Mouse (Mus musculus) induced T-regulatory cell, adult 2 months (primary cell): ENCODE measurements around the gene Afdn.
A peak's percentile ranks its signal among the peaks of the same experiment; 100 is the strongest.
"Not testable (repeated sequence)": the region's sequence is repeated elsewhere in the genome, so short reads cannot be mapped to it uniquely, and the experiment has no call there.

Experiments
- DNase-seq: peaks from one replicate; pipeline ENCODE4 v3.0.0-alpha.2; 2012; ENCODE audit warnings: low read depth

Afdn gene

DNA sequence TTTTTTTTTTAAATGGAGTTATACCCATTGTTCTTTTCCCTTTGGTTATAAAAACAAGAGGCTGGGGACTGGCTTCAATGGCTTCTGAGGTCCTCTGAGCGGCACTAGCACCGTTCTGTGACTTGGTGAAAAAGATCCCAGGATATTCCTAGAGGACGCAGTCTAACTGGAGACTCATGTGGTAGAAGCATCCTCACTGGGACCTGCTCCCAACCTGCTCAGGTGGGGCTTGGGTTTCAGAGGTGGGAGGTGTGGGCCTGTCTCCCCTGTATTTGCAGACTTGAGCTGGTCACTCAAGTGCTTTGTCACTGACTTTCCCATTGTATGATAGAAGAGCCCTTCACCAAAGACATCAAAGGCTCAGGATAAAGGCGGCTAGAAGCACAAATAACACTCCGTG lies 20.4 kb upstream of the Afdn start:
- DNase-seq = no peak

GRCm38 (mm10) chr17:13740796-13741195 lies 19.5 kb upstream of the Afdn start:
- DNase-seq = no peak

GRCm38 (mm10) chr17:13741611-13742010 lies 18.7 kb upstream of the Afdn start:
- DNase-seq = no peak

- no peak for DNase-seq
Measured at GRCm38 (mm10) chr17:13742334-13742733, 18.0 kb upstream of the Afdn start.

GRCm38 (mm10) chr17:13742941-13743708 lies 17.2 kb upstream of the Afdn start:
- DNase-seq = no peak

DNA sequence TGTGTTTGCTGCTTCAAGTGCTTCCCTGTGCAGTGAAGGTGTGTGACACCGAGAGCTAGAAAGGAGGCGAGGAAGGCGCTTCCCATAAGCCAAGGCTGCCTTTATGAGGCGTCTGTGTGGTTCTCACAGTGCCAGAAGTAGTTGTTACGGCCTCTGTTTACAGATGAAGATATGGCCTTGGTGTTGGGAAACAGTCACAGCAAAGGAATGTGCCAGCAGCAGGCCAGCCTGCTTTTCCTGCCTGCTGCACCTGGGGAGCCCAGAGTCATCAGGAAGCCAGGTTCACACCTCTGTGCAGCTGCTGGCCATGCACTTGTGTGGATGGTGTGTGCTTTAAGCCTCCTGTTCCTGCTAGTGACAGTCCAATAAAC lies 16.6 kb upstream of the Afdn start:
- no peak for DNase-seq

- no peak for DNase-seq
Measured at GRCm38 (mm10) chr17:13744219-13744618, 16.1 kb upstream of the Afdn start.

GRCm38 (mm10) chr17:13744824-13745223 lies 15.5 kb upstream of the Afdn start:
- no peak for DNase-seq

DNA sequence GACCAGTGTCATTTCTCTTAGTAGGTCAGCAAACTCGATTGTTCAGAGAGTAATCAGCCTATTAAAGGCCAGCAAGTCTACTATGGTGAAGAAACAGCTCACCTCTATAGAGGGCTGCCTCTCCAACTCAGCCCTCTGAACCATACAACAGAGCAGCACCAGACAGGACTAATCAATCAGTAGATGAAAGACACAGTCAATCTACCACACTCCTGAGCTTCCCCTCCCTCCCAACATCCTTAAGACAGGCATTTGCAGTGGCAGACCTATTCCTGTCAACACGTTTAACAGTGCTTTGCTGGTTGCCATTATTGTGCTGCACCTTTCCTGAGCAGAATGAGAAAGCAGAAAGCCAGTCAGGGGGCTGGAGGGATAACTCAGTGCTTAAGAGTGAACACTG lies 15.0 kb upstream of the Afdn start:
- no peak for DNase-seq

- DNase-seq = peak; percentile 7
Measured at GRCm38 (mm10) chr17:13746330-13746729, 14.0 kb upstream of the Afdn start.

DNA sequence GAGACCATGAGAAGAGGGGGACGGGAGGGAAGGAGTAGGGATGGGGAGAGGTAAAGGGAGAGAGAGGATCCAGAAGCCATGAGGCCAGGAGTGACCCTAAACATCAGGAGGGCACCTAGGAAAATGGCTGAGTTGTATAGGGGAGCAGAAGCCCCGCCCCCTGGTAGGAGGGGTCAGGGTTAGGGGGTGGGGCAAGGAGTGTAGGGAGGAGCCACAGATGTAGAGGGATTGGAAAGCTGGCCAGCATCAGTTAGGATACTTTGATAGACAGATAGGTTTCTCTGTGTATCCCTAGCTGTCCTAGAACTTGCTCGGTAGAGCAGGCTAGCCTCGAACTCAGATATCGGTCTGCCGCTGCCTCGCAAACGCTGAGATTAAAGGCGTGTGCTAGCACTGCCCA lies 12.7 kb upstream of the Afdn start:
- DNase-seq = no peak

- no peak for DNase-seq
Measured at GRCm38 (mm10) chr17:13749027-13749426, 11.3 kb upstream of the Afdn start.

- no peak for DNase-seq
Measured at GRCm38 (mm10) chr17:13753918-13754317, 6.4 kb upstream of the Afdn start.

DNA sequence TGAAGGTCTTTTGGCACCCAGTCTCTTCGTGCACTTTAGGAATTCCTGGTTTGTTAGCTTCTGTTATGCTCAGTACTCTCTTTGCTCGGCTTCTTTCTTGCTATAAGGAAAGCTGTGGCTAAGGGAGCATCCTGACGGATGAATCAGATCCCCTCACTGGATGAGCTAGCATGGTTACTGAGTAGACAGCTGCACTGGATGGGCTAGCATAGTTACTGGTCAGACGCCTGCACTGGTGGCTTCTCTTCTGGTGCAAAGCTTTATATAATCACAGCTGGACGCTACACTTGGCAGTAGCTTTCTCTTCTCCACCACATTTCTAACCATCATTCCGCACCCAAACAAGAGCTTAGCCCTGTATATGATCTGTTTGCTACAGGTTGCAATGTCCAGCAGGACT lies 5.4 kb upstream of the Afdn start:
- no peak for DNase-seq

- no peak for DNase-seq
Measured at GRCm38 (mm10) chr17:13758586-13758985, 1.8 kb upstream of the Afdn start.

DNA sequence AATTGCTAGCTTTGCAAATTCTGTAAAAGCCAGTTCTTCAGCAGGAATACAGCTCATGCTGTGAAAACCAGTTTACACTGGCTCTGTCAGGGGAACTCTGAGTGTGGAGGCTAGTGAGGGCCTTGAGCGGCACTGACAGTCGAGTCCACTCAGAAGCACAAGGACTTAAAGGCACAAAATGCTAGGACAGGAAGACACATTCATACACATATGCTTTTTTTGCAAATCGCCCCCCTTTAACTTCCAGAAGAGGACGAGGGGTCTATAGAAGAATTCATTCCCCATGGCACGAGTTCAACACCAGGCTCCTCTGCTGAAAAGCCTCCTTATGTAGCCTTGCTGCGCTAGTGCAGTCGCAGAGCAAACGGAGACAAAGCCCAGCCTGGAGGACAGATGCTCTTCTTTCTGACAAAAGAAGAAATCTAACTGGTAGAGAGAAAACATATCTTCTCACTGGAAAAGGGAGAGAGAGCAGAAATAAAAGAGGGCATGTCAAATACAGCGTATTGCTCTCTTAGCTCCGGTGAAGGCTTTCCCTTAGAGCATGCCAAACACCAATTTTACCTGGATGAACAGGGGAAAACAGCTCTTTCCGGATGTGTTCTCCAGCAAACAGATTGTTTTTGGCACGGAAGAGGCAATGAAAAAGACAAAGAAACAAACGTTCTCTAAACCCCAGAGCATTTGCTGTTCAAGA lies 1.0 kb upstream of the Afdn start:
- DNase-seq = peak; percentile 5

GRCm38 (mm10) chr17:13760675-13761178 lies 388 bp downstream of the Afdn start:
- no peak for DNase-seq

DNA sequence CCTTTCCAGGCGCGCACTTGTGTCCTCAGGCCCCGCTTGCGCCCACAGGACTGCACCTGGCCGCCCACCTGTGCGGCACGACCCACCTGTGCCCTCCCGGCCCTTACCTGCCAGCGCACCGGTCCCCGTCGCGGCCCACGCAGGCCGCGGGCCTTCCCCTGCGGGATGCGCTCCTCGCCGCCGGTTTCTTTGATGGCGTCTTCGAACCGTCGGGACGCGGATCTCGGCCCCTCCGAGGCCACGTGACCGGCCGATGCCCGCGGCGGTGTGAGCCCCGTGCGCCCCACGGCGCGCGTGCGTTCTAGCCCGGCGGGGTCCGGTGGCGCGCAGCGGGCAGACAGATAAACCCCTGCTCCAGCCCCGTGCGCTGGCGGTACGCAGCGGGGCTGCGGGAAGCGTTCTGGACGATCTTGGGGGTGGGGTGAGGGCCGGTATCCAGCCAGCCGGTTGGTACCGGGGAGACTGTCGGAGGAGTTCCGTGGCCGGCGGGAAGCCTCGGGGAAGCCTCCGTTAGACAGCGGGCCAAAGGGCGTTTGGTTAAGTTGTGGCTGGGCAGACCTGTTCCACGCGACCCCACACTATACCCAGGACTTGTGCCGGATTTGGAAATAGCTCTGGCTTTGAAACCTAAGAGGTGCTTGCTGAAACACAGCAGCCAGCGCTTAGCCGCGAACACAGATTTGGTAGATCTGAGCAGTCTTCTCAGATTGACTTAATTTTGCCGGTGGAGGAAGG lies 1.0 kb downstream of the Afdn start, which contains the start of gene Tcte2:
Tcte2 (minus strand) TSS at position 647 of the 735 bp plus-strand sequence.
- DNase-seq = peak; percentile 19

- DNase-seq = no peak
Measured at GRCm38 (mm10) chr17:13763819-13764218, 3.5 kb downstream of the Afdn start.

DNA sequence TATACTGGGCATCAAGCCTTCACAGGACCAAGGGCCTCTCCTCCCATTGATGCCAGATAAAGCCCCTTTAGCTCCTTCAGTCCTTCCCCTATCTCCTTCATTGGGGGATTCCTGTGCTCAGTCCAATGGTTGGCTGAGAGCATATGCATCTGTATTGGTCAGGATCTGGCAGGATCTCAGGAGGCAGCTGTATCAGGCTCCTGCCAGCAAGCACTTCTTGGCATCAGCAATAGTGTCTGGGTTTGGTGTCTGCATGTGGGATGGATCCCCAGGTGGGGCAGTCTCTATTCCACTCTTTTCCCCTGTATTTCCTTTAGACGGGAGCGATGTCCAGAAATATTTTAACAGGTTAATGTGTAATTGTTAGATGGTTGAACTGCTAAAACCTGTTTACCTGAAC lies 4.6 kb downstream of the Afdn start:
- DNase-seq = not testable (repeated sequence)

DNA sequence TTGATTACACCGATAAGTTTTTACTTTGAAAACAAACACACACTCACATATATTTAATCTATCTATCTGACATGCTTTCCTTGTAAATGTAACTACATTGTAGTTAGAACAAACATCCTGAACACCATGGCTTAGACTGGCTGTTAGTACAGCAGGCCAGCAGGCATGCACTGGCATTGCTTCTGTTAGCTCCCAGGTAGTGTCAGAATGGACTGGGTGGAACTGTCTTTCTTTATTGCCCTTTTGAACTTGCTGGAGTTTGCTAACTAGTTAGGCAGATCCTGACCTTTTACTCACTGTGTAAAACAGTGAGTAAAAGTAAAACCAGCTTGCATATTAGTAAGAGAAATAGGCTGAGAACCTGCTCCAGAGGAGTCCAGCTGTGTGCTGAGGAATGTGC lies 8.2 kb downstream of the Afdn start:
- no peak for DNase-seq

DNA sequence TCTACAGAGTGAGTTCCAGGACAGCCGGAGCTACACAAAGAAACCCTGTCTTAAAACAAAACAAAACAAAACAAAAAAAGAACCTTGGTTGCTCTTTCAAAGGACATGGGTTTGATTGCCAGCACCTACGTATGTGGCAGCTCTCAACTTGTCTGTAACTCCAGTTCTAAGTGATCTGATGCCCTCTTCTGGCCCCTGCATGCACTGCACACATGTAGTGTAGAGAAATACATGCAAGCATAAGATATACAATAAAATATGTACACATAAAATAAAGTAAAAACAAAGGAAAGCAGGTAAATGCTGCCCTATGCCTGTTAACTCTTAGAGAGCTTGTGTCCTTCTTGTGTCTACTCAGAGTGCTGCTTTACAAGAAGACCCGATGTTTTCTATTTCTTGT lies 8.9 kb downstream of the Afdn start:
- peak; percentile 13 for DNase-seq

DNA sequence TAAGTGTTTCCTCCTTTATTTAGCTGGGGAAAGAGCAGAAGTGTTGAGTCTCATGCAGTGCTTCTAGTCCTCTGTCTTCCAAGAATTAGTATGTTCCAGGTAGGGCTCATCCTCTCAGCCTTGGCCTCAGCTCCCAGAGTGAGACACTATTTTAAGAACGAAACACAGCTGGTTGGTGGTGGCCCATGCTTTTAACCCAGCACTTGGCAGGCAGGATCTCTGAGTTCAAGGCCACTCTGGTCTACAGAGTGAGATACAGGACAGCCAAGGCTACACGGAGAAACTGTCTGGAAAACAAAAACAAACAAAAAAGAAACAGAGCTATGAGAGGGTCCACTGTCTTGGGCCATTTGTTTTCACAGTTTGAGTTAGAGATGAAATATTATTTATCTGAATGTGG lies 17.3 kb downstream of the Afdn start:
- DNase-seq = no peak
